ENCODE assay signal across 12 mouse cellular contexts in the genomic region with DNA sequence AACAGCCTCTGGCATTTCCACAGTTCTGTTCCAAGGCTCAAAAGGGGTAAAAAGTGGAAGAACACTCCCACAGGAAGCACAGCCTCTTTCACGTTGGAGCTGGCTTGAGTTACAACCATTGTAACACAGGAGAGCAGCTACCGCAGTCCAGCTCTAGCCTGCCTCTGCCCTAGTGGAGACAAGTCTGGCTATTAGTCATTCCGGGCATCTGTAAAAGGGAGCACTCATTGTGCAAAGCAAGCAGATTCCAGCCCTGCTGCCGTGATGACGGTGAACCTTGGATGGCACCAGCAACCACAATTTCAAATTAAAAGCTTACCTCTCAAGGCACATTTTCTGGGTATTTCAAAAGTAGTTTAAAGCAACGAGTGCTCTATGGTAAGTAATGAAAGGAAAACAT.
DNase-seq lines count a peak whose midpoint lies in the region; ATAC-seq and TF ChIP-seq lines count a peak whose summit lies in the region.
"Had no signal": no experiment of that assay in that cellular context is flagged by ENCODE, and none has a peak within 500 bp of the region (broad histone marks: within the 10 kb centered on the region; RNA-seq: fewer than 3 reads in every experiment).

No protein-coding gene starts in this region.

- H3K9ac ChIP-seq in lung, embryonic 14.5 days: no peak overlapping the region
- no peak overlapping the region for H3K9ac ChIP-seq in embryonic facial prominence, embryonic 14.5 days (ENCODE audit: low read depth, low read length)
- no peak overlapping the region for H3K9ac ChIP-seq in kidney, postnatal 0 days (ENCODE audit: low read depth, low read length)
- no peak overlapping the region for H3K9ac ChIP-seq in stomach, embryonic 16.5 days (ENCODE audit: low read length)
- H3K9ac ChIP-seq: heart, embryonic 13.5 days; liver, embryonic 14.5 days had no signal

- ATAC-seq in lung, embryonic 14.5 days (ENCODE audit: insufficient read depth): no peak
- ATAC-seq in embryonic facial prominence, embryonic 14.5 days (ENCODE audit: low read depth): no peak
- ATAC-seq in kidney, postnatal 0 days (replicated peaks; ENCODE audit: low FRiP score, low read depth): peak; percentile 73; the same call in 1 of the 2 replicates
- ATAC-seq in stomach, embryonic 16.5 days (ENCODE audit: insufficient read depth, low FRiP score): peak; percentile 67; the same call in 1 of the 2 replicates

- H3K9me3 ChIP-seq in lung, embryonic 14.5 days (ENCODE audit: low read depth, low read length): no peaks in the 10 kb centered on the region
- H3K9me3 ChIP-seq in embryonic facial prominence, embryonic 14.5 days (ENCODE audit: control insufficient read depth, low read length): no peaks in the 10 kb centered on the region
- H3K9me3 ChIP-seq in kidney, postnatal 0 days (replicated peaks; ENCODE audit: low read length): no peaks in the 10 kb centered on the region
- H3K9me3 ChIP-seq in stomach, embryonic 16.5 days (replicated peaks; ENCODE audit: control insufficient read depth, low read length): no peaks in the 10 kb centered on the region
- H3K9me3 ChIP-seq: forebrain, embryonic 10.5 days; heart, embryonic 13.5 days had no signal

- no peak overlapping the region for H3K4me3 ChIP-seq in lung, embryonic 14.5 days (ENCODE audit: low read depth, low read length)
- H3K4me3 ChIP-seq in embryonic facial prominence, embryonic 14.5 days (ENCODE audit: low read depth, low read length): no peak overlapping the region
- no peak overlapping the region for H3K4me3 ChIP-seq in kidney, postnatal 0 days (replicated peaks; ENCODE audit: low read depth, low read length)
- H3K4me3 ChIP-seq in stomach, embryonic 16.5 days (replicated peaks; ENCODE audit: low read length): no peak overlapping the region
- H3K4me3 ChIP-seq: forebrain, embryonic 10.5 days; heart, embryonic 13.5 days had no signal

- peaks cover 9% of the 10 kb centered on the region; the same call in 1 of the 2 replicates for H3K4me1 ChIP-seq in lung, embryonic 14.5 days (ENCODE audit: insufficient read depth)
- peaks cover 20% of the 10 kb centered on the region for H3K4me1 ChIP-seq in embryonic facial prominence, embryonic 14.5 days (ENCODE audit: control insufficient read depth, insufficient read depth, low read length)
- peaks cover 7% of the 10 kb centered on the region; the same call in 1 of the 2 replicates for H3K4me1 ChIP-seq in kidney, postnatal 0 days (replicated peaks; ENCODE audit: insufficient read depth, low read length)
- no peaks in the 10 kb centered on the region for H3K4me1 ChIP-seq in stomach, embryonic 16.5 days (ENCODE audit: control insufficient read depth, insufficient read depth, low read length)

- DNase-seq in lung, embryonic 14.5 days: peak; percentile 34
- DNase-seq in lung, adult 18-20 months: no peak
- peak; percentile 56 for DNase-seq in embryonic facial prominence, embryonic 14.5 days (ENCODE audit: low spot score)
- DNase-seq in kidney, postnatal 0 days (ENCODE audit: low spot score): peak; percentile 57
- DNase-seq in spleen, postnatal 36 days (ENCODE audit: low spot score in 2 of 2): no peak
- no peak for DNase-seq in layer of hippocampus, adult 18-20 months (ENCODE audit: low spot score in 2 of 2)
- DNase-seq: gastrocnemius, postnatal 14 days; thymus, adult 18-20 months had no signal

- no peaks in the 10 kb centered on the region for H3K27me3 ChIP-seq in lung, embryonic 14.5 days (ENCODE audit: insufficient read depth, low read length)
- H3K27me3 ChIP-seq in embryonic facial prominence, embryonic 14.5 days (replicated peaks; ENCODE audit: control insufficient read depth, insufficient read depth, low read length): no peaks in the 10 kb centered on the region
- no peaks in the 10 kb centered on the region for H3K27me3 ChIP-seq in kidney, postnatal 0 days (ENCODE audit: insufficient read depth, low read length)
- no peaks in the 10 kb centered on the region for H3K27me3 ChIP-seq in stomach, embryonic 16.5 days (ENCODE audit: control insufficient read depth, insufficient read depth, low read length)
- H3K27me3 ChIP-seq: heart, embryonic 13.5 days had no signal

- H3K27ac ChIP-seq in lung, embryonic 14.5 days (ENCODE audit: low read depth): no peak overlapping the region
- no peak overlapping the region for H3K27ac ChIP-seq in embryonic facial prominence, embryonic 14.5 days (replicated peaks; ENCODE audit: low read depth, low read length)
- H3K27ac ChIP-seq in kidney, postnatal 0 days: peak overlapping the region; percentile 28; the same call in 1 of the 2 replicates
- peak overlapping the region; percentile 69; the same call in 1 of the 2 replicates for H3K27ac ChIP-seq in stomach, embryonic 16.5 days (ENCODE audit: low read length)
- H3K27ac ChIP-seq: forebrain, embryonic 10.5 days; heart, embryonic 13.5 days; liver, embryonic 14.5 days had no signal

- TF ChIP-seq CTCF in lung, embryonic 14.5 days (IDR thresholded peaks at IDR 0.05; ENCODE audit: low read depth): no peak
- TF ChIP-seq CTCF in kidney, postnatal 0 days (IDR thresholded peaks at IDR 0.05; ENCODE audit: low read depth): 0 out of 2 replicates have a peak, but pooled peaks have one; percentile 1

- WGBS in lung, embryonic 14.5 days: 62% methylated on average over 6 of the region's 6 CpGs
- WGBS in embryonic facial prominence, embryonic 14.5 days: 43% methylated on average over 6 of the region's 6 CpGs
- 16% methylated on average over 6 of the region's 6 CpGs for WGBS in kidney, postnatal 0 days
- 50% methylated on average over 6 of the region's 6 CpGs for WGBS in stomach, embryonic 16.5 days

- no peak overlapping the region for H3K4me2 ChIP-seq in lung, embryonic 14.5 days
- H3K4me2 ChIP-seq in embryonic facial prominence, embryonic 14.5 days (ENCODE audit: low read depth, low read length): no peak overlapping the region
- no peak overlapping the region for H3K4me2 ChIP-seq in kidney, postnatal 0 days (ENCODE audit: low read length)
- H3K4me2 ChIP-seq in stomach, embryonic 16.5 days (ENCODE audit: low read depth, low read length): no peak overlapping the region
- H3K4me2 ChIP-seq: heart, embryonic 13.5 days had no signal

- peaks cover 55% of the 10 kb centered on the region for H3K36me3 ChIP-seq in lung, embryonic 14.5 days (ENCODE audit: insufficient read depth)
- peaks cover 42% of the 10 kb centered on the region for H3K36me3 ChIP-seq in embryonic facial prominence, embryonic 14.5 days (ENCODE audit: control insufficient read depth, insufficient read depth, low read length)
- peaks cover 21% of the 10 kb centered on the region; the same call in 1 of the 2 replicates for H3K36me3 ChIP-seq in kidney, postnatal 0 days (ENCODE audit: insufficient read depth, low read length)
- 0 out of 2 replicates have a peak, but pooled peaks cover 3% of the 10 kb centered on the region for H3K36me3 ChIP-seq in stomach, embryonic 16.5 days (ENCODE audit: control insufficient read depth, insufficient read depth, low read length)

Comparison
In these comparisons a context has a peak if more than half of its experiments do, and no peak if none do; other contexts are left out.
1. DNase-seq: peak in lung, embryonic 14.5 days (single experiment), embryonic facial prominence, embryonic 14.5 days (single experiment) and kidney, postnatal 0 days (single experiment); none in lung, adult 18-20 months (0 of 2), spleen, postnatal 36 days (0 of 2) and layer of hippocampus, adult 18-20 months (0 of 2).
2. ATAC-seq: peak in kidney, postnatal 0 days (single experiment) and stomach, embryonic 16.5 days (single experiment); none in lung, embryonic 14.5 days (single experiment) and embryonic facial prominence, embryonic 14.5 days (single experiment).
3. H3K27ac ChIP-seq: peak in kidney, postnatal 0 days (single experiment) and stomach, embryonic 16.5 days (single experiment); none in lung, embryonic 14.5 days (single experiment) and embryonic facial prominence, embryonic 14.5 days (single experiment).